Mouse (Mus musculus) adrenal gland, postnatal 4 days (tissue): Measurements from ENCODE around the gene Rnase2b. TPM values are rescaled to one million over a fixed set of nuclear protein-coding genes. Genes with fewer than 3 reads are reported as not detected.
"Not testable (repeated sequence)": the region's sequence is repeated elsewhere in the genome, so short reads cannot be mapped to it uniquely, and the experiment has no call there.

ENCODE experiments used
- DNase-seq, 2 experiments: peaks; one replicate each; pipeline ENCODE4 v3.0.0; 2021 to 2022; ENCODE audit warnings: low spot score in 2 of 2, mixed read lengths in 2 of 2
- long read RNA-seq, 2 experiments: library from polyadenylated mRNA; stranded (forward); transcript quantifications; one replicate each; pipeline ENCODE4 v2.0.0; 2021
- total RNA-seq, 2 experiments: library from RNA; stranded (reverse); gene quantifications; 2 replicates each; pipeline ENCODE4 v1.2.3; 2021

The Rnase2b gene
- not detected for total RNA-seq
- long read RNA-seq, experiment 1, result 0 reads
- long read RNA-seq, experiment 2, result 0 reads

- DNase-seq, result not testable (repeated sequence)
Observed at GRCm38 (mm10) chr14:51161976-51162375, at the start of gene Rnase2b. TSS of gene Rnase2b (plus strand) at chr14:51162260.

GRCm38 (mm10) chr14:51113476-51113875, 48.6 kb upstream of the Rnase2b start:
- DNase-seq, result no peak

GRCm38 (mm10) chr14:51113916-51114560, 48.0 kb upstream of the Rnase2b start, which contains the start of gene Eddm3b:
TSS of gene Eddm3b (plus strand) at chr14:51114426.
- no peak for DNase-seq

GRCm38 (mm10) chr14:51125684-51126083, 36.4 kb upstream of the Rnase2b start:
- no peak for DNase-seq

- no peak for DNase-seq
Observed at GRCm38 (mm10) chr14:51127648-51128258, 34.3 kb upstream of the Rnase2b start.

- DNase-seq, result no peak
Observed at GRCm38 (mm10) chr14:51128775-51129623, 33.1 kb upstream of the Rnase2b start.

- DNase-seq, result no peak
Observed at GRCm38 (mm10) chr14:51129624-51129975, 32.5 kb upstream of the Rnase2b start.

GRCm38 (mm10) chr14:51130315-51130940, 31.6 kb upstream of the Rnase2b start:
- no peak for DNase-seq

- no peak for DNase-seq
Observed at GRCm38 (mm10) chr14:51131086-51131815, 30.8 kb upstream of the Rnase2b start.

GRCm38 (mm10) chr14:51132372-51132771, 29.7 kb upstream of the Rnase2b start:
- no peak for DNase-seq

GRCm38 (mm10) chr14:51140342-51140741, 21.7 kb upstream of the Rnase2b start:
- DNase-seq, result no peak

GRCm38 (mm10) chr14:51142119-51142518, 19.9 kb upstream of the Rnase2b start:
- DNase-seq, result no peak

- DNase-seq, result no peak
Observed at GRCm38 (mm10) chr14:51142568-51142967, 19.5 kb upstream of the Rnase2b start.

- DNase-seq, result no peak
Observed at GRCm38 (mm10) chr14:51143287-51143686, 18.8 kb upstream of the Rnase2b start.

- DNase-seq, result no peak
Observed at GRCm38 (mm10) chr14:51143937-51144336, 18.1 kb upstream of the Rnase2b start.

- no peak for DNase-seq
Observed at GRCm38 (mm10) chr14:51144451-51144850, 17.6 kb upstream of the Rnase2b start.

GRCm38 (mm10) chr14:51145521-51145920, 16.5 kb upstream of the Rnase2b start:
- DNase-seq, result no peak

GRCm38 (mm10) chr14:51146685-51147084, 15.4 kb upstream of the Rnase2b start, which contains the start of gene Rnase1:
TSS of gene Rnase1 (minus strand) at chr14:51146785.
- DNase-seq, result no peak

GRCm38 (mm10) chr14:51148006-51148405, 14.1 kb upstream of the Rnase2b start:
- no peak for DNase-seq

GRCm38 (mm10) chr14:51149164-51149563, 12.9 kb upstream of the Rnase2b start:
- DNase-seq, result no peak
